In the genomic region with DNA sequence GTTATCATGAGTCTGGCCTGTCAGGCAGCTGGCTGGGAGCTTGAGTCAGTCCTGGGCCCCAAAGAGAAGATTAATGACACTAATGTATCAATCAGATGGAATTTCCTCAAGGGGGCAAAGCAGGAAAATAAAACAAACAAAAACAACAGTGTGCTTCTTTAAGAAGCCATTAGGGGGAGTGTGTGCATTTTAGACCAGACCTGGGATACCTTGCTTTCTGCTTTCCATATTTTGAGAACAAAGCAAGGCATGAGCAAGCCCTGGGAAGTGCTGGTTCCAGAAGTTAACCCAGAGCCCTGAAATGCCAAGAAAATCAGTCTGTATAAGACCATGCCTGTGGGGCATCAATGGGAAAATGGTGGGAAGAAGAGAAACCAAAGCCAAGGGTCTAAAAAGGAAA, we compare ENCODE assay signal across 15 mouse cellular contexts. TPM values are rescaled to one million over a fixed set of nuclear protein-coding genes. Genes with fewer than 3 reads are reported as not detected.
A peak's percentile ranks its signal among the peaks of the same experiment; 100 is the strongest.
DNase-seq lines count a peak whose midpoint lies in the region; ATAC-seq and TF ChIP-seq lines count a peak whose summit lies in the region.
"Had no signal": no experiment of that assay in that cellular context is flagged by ENCODE, and none has a peak within 500 bp of the region (broad histone marks: within the 10 kb centered on the region; RNA-seq: fewer than 3 reads in every experiment).

No protein-coding gene starts in this region.

- H3K9ac ChIP-seq in heart, adult 2 months (ENCODE audit: low read depth, low read length): no peak overlapping the region
- H3K9ac ChIP-seq in midbrain, embryonic 11.5 days (ENCODE audit: low read length): no peak overlapping the region
- H3K9ac ChIP-seq in midbrain, embryonic 13.5 days (replicated peaks): no peak overlapping the region
- H3K9ac ChIP-seq: liver, embryonic 15.5 days had no signal

- H3K27ac ChIP-seq in heart, adult 2 months: no peak overlapping the region
- H3K27ac ChIP-seq in midbrain, embryonic 11.5 days (ENCODE audit: low read depth, low read length): no peak overlapping the region
- no peak overlapping the region for H3K27ac ChIP-seq in midbrain, embryonic 13.5 days
- H3K27ac ChIP-seq: liver, embryonic 15.5 days had no signal

- intact Hi-C loops in heart, adult 2 months (cut with DNase I): no loop called here

- no peak for ATAC-seq in midbrain, embryonic 11.5 days (ENCODE audit: low FRiP score)
- ATAC-seq in midbrain, embryonic 13.5 days: no peak

- H3K4me1 ChIP-seq in heart, adult 2 months (ENCODE audit: control insufficient read depth, insufficient read depth, low read length): no peaks in the 10 kb centered on the region
- H3K4me1 ChIP-seq in midbrain, embryonic 11.5 days (ENCODE audit: control insufficient read depth, insufficient read depth, low read length): peaks cover 5% of the 10 kb centered on the region
- peaks cover 19% of the 10 kb centered on the region for H3K4me1 ChIP-seq in midbrain, embryonic 13.5 days (replicated peaks)

- H3K36me3 ChIP-seq in heart, adult 2 months (ENCODE audit: control insufficient read depth, insufficient read depth, low read length): no peaks in the 10 kb centered on the region
- H3K36me3 ChIP-seq in midbrain, embryonic 11.5 days (ENCODE audit: control insufficient read depth, insufficient read depth, low read length): no peaks in the 10 kb centered on the region
- no peaks in the 10 kb centered on the region for H3K36me3 ChIP-seq in midbrain, embryonic 13.5 days
- H3K36me3 ChIP-seq: liver, embryonic 15.5 days had no signal

- no peak overlapping the region for H3K4me2 ChIP-seq in midbrain, embryonic 11.5 days
- no peak overlapping the region for H3K4me2 ChIP-seq in midbrain, embryonic 13.5 days (replicated peaks)
- H3K4me2 ChIP-seq: liver, embryonic 15.5 days had no signal

- peak; percentile 74 for TF ChIP-seq CTCF in heart, adult 2 months (IDR thresholded peaks at IDR 0.05)

- TF ChIP-seq EP300 in heart, adult 2 months (IDR thresholded peaks at IDR 0.05; ENCODE audit: insufficient read depth, low read depth, low read length): no peak

- H3K9me3 ChIP-seq in midbrain, embryonic 11.5 days (ENCODE audit: control insufficient read depth, low read length): no peaks in the 10 kb centered on the region
- H3K9me3 ChIP-seq in midbrain, embryonic 13.5 days: no peaks in the 10 kb centered on the region
- H3K9me3 ChIP-seq: liver, embryonic 15.5 days had no signal

- H3K4me3 ChIP-seq in heart, adult 2 months: no peak overlapping the region
- H3K4me3 ChIP-seq in midbrain, embryonic 11.5 days (ENCODE audit: low read depth, low read length): no peak overlapping the region
- no peak overlapping the region for H3K4me3 ChIP-seq in midbrain, embryonic 13.5 days (replicated peaks)
- H3K4me3 ChIP-seq: erythroblast, embryonic 14.5 days; liver, embryonic 15.5 days; myocyte had no signal

- H3K79me2 ChIP-seq in heart, adult 2 months (replicated peaks; ENCODE audit: control insufficient read depth, insufficient read depth, low read length): no peaks in the 10 kb centered on the region

- no peak for DNase-seq in heart, adult 2 months
- DNase-seq in heart, postnatal 4 days: no peak
- peak; percentile 59 for DNase-seq in midbrain, embryonic 11.5 days (ENCODE audit: low spot score, missing footprints)
- peak; percentile 8 for DNase-seq in c-Kit-positive CD71-negative TER-119-negative erythroid progenitor cells, embryonic 14.5 days (ENCODE audit: low read depth)
- DNase-seq in retina, postnatal 1 day: peak; percentile 59
- no peak for DNase-seq in spleen, postnatal 4 days (ENCODE audit: low spot score in 2 of 2)
- no peak for DNase-seq in lung, postnatal 25 days (ENCODE audit: low spot score)
- DNase-seq: heart, adult 11 months; layer of hippocampus, postnatal 36 days; right cerebral cortex, postnatal 14 days; thymus, postnatal 4 days had no signal

- H3K27me3 ChIP-seq in heart, adult 2 months (ENCODE audit: control insufficient read depth, insufficient read depth, low read length): peaks cover 2% of the 10 kb centered on the region; the same call in 1 of the 2 replicates
- H3K27me3 ChIP-seq in midbrain, embryonic 11.5 days (ENCODE audit: control insufficient read depth, insufficient read depth, low read length): peaks cover 2% of the 10 kb centered on the region; the same call in 1 of the 2 replicates
- H3K27me3 ChIP-seq in midbrain, embryonic 13.5 days: no peaks in the 10 kb centered on the region; the same call in 1 of the 2 replicates

- no peak for TF ChIP-seq POLR2A in heart, adult 2 months (IDR thresholded peaks at IDR 0.05; ENCODE audit: insufficient read depth, low read depth, low read length)

RNA-seq across cellular contexts. Expression of a gene that starts 3.8 kb away (rescaled TPM):
- 1 to 10 TPM; 5.3 to 5.8 TPM for total RNA-seq in heart, adult 2 months (2021)
- 15.4 and 18.0 TPM in 2 replicates for polyA plus RNA-seq in heart, adult 2 months (2012; rRNA removed)
- total RNA-seq in heart, postnatal 4 days (2021): 1 to 10 TPM; 5.8 to 6.0 TPM
- polyA plus RNA-seq in midbrain, embryonic 11.5 days (2014; fragmentation: Nextera tagmentation; extraction: Ambion mirVana): 6.4 and 7.6 TPM in 2 replicates
- 12.8 and 13.9 TPM in 2 replicates for polyA plus RNA-seq in midbrain, embryonic 13.5 days (2015; fragmentation: Nextera tagmentation; extraction: Ambion mirVana)

RNA-seq across cellular contexts. Expression of a gene that starts 19.8 kb away (rescaled TPM):
- not detected for total RNA-seq in heart, adult 2 months (2021)
- not detected in 2 replicates for polyA plus RNA-seq in heart, adult 2 months (2012; rRNA removed)
- not detected for total RNA-seq in heart, postnatal 4 days (2021)
- polyA plus RNA-seq in midbrain, embryonic 11.5 days (2014; fragmentation: Nextera tagmentation; extraction: Ambion mirVana): 0.05 TPM in 1 of 2 replicates, not detected in the other
- not detected in 2 replicates for polyA plus RNA-seq in midbrain, embryonic 13.5 days (2015; fragmentation: Nextera tagmentation; extraction: Ambion mirVana)
- total RNA-seq: layer of hippocampus, postnatal 36 days had no signal
- polyA plus RNA-seq: erythroblast, embryonic 14.5 days; liver, embryonic 15.5 days; myocyte had no signal

RNA-seq across cellular contexts. Expression of a gene that starts 51.4 kb away (rescaled TPM):
- total RNA-seq in heart, adult 2 months (2021): not detected
- not detected in 2 replicates for polyA plus RNA-seq in heart, adult 2 months (2012; rRNA removed)
- not detected for total RNA-seq in heart, postnatal 4 days (2021)
- polyA plus RNA-seq in midbrain, embryonic 11.5 days (2014; fragmentation: Nextera tagmentation; extraction: Ambion mirVana): 0.66 and 0.99 TPM in 2 replicates
- 2.2 and 3.0 TPM in 2 replicates for polyA plus RNA-seq in midbrain, embryonic 13.5 days (2015; fragmentation: Nextera tagmentation; extraction: Ambion mirVana)
- polyA plus RNA-seq: erythroblast, embryonic 14.5 days; liver, embryonic 15.5 days; myocyte had no signal

Comparison
In these comparisons a context has a peak if more than half of its experiments do, and no peak if none do; other contexts are left out.
1. DNase-seq: peak in midbrain, embryonic 11.5 days (single experiment), c-Kit-positive CD71-negative TER-119-negative erythroid progenitor cells, embryonic 14.5 days (single experiment) and retina, postnatal 1 day (single experiment); none in heart, adult 2 months (0 of 2), heart, postnatal 4 days (single experiment), spleen, postnatal 4 days (0 of 2) and lung, postnatal 25 days (single experiment).